Mouse (Mus musculus) kidney, embryonic 14.5 days (tissue): ENCODE data around the gene Palm. TPM values are rescaled to one million over a fixed set of nuclear protein-coding genes. Genes with fewer than 3 reads are reported as not detected.

Experiments
- ATAC-seq: fragments of 200-750 bp; cut with Nextera tagmentation; 2 replicates; pipeline ENCODE4 v1.8.0; 2017; ENCODE audit warnings: moderate number of reproducible peaks, mild to moderate bottlenecking, moderate TSS enrichment, moderate library complexity; ENCODE audit not compliant: low FRiP score, low TSS enrichment
- H3K27ac ChIP-seq: fragments of 300-500 bp; sonication (generic); 2 replicates; pipeline ENCODE4 v1.5.1; 2014; ENCODE audit warnings: low read depth, mild to moderate bottlenecking, low read length, moderate library complexity, mixed read lengths
- H3K27me3 ChIP-seq: fragments of 300-500 bp; sonication (generic); 2 replicates; pipeline ENCODE4 v1.6.1; 2014; ENCODE audit warnings: mild to moderate bottlenecking, low read length; ENCODE audit not compliant: control insufficient read depth, insufficient read depth
- H3K36me3 ChIP-seq: fragments of 300-500 bp; sonication (generic); 2 replicates; pipeline ENCODE4 v1.6.1; 2014; ENCODE audit warnings: low read length, mixed read lengths; ENCODE audit not compliant: control insufficient read depth, insufficient read depth
- H3K4me1 ChIP-seq: fragments of 300-500 bp; sonication (generic); 2 replicates; pipeline ENCODE4 v1.6.1; 2014; ENCODE audit warnings: low read length, mixed read lengths; ENCODE audit not compliant: control insufficient read depth, insufficient read depth
- H3K4me2 ChIP-seq: fragments of 300-500 bp; sonication (generic); replicated peaks from 2 replicates; pipeline ENCODE4 v1.6.1; 2014; ENCODE audit warnings: low read depth, mild to moderate bottlenecking, low read length
- H3K4me3 ChIP-seq: fragments of 300-500 bp; sonication (generic); 2 replicates; pipeline ENCODE4 v1.5.1; 2014; ENCODE audit warnings: mild to moderate bottlenecking, low read length
- H3K9ac ChIP-seq: fragments of 300-500 bp; sonication (generic); 2 replicates; pipeline ENCODE4 v1.6.1; 2014; ENCODE audit warnings: low read depth, mild to moderate bottlenecking, low read length, moderate library complexity
- H3K9me3 ChIP-seq: fragments of 300-500 bp; sonication (generic); 2 replicates; pipeline ENCODE4 v1.6.1; 2016; ENCODE audit warnings: low read length; ENCODE audit not compliant: control insufficient read depth
- WGBS: fragments of 180-500 bp; shearing (Covaris S2); extraction: QIAGEN DNeasy Blood & Tissue Kit; methylation state at CpG from one replicate; pipeline ENCODE4 v1.1.7; 2014; 5-methylcytosine and 5-hydroxymethylcytosine counted together
- polyA plus RNA-seq: library from polyadenylated mRNA; unstranded; fragments of >200 nt; fragmentation: Nextera tagmentation; extraction: Ambion mirVana; gene quantifications from 2 replicates; pipeline ENCODE4 v1.2.1, GENCODE M21; 2014

Palm gene
- polyA plus RNA-seq, 1 experiment from 2014 or later, result 136 TPM

DNA sequence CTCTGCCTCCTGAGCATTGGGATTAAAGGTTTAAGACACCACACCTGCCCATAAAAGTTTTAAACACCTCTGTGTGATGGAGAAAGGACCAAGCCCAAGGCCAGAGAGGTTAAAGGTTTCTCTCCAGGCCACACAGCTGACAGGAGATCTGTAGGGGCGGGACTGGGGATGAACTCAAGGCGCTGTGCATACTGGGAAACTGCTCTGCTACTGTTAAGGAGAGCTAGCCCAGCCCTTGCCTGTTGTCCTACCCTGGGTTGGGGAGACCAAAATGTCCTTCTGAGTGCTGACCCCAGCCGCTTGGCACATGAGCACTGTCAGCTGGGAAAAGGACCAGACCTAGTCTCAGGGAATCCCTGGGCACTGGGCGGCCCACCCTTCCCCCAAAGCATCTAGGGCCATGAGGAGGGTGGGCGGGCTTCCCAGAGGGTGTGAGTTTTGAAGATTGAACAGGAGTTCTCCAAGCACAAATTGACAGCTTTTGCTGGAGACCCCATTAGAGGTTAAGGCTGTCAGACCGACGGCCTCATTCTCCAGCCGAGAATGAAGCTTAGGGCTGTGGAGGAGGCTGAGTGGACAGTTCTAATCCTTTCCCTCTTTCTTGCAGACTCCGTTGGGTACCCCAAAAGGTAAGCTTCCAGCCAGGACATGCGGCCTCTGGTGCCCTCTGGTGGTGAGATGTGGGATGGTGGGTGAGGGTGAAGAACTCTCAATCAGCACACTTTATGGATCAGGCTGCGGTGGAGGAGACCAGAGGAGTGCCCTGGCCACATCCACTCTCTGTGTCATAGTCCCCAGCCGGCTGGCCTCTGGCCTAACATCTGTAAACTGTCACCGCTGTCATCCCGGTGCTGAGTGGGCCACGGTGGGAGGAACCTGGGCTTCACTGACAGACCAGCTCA is 18.6 kb downstream of the Palm start:
- Histone ChIP-seq H3K9me3 (no peaks in the 10 kb centered on the region), H3K4me2 (no peak overlapping the region), H3K36me3 (peaks cover 56% of the 10 kb centered on the region), H3K4me3 (no peak overlapping the region), H3K27me3 (no peaks in the 10 kb centered on the region), H3K9ac (no peak overlapping the region; the same call in 1 of the 2 replicates), H3K27ac (no peak overlapping the region), H3K4me1 (0 out of 2 replicates have a peak, but pooled peaks cover 11% of the 10 kb centered on the region)
- peak; percentile 33 for ATAC-seq
- 21% methylated on average over 15 of the region's 15 CpGs for WGBS

DNA sequence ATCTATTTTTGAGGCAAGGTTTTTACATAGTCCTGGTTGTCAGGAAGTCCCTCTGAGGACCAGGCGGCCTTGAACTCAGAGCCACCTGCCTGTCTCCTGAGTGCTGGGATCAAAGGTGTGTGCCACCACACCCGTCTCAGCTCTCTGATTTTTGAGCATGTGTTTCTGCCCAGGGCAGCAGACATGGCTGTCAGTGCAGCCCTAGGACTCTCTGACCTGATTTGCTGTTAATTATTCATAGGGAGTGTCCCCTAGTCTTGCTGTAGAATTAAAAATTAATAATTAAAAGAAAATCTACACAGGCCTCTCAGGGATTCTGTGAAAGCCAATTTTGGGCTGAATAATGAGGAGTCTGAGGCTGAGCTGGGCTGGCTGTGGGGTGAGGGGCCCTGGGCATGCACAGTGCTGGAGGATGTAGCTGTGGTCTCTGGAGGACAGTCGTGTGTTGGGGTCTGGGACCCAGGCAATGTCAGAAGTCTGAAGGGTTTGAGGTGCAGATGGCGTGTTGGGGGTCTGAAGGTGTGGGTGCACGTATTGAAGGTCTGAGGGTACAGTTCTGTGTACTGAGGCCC is 21.0 kb downstream of the Palm start:
- 75% methylated on average over 5 of the region's 5 CpGs for WGBS
- ATAC-seq, result peak; percentile 50; the same call in 1 of the 2 replicates
- H3K9me3 ChIP-seq, result no peaks in the 10 kb centered on the region
- no peak overlapping the region for H3K9ac ChIP-seq
- peak overlapping the region; percentile 60; the same call in 1 of the 2 replicates for H3K27ac ChIP-seq
- H3K36me3 ChIP-seq, result peaks cover 50% of the 10 kb centered on the region
- H3K27me3 ChIP-seq, result no peaks in the 10 kb centered on the region
- H3K4me3 ChIP-seq, result no peak overlapping the region
- H3K4me2 ChIP-seq, result no peak overlapping the region
- H3K4me1 ChIP-seq, result 0 out of 2 replicates have a peak, but pooled peaks cover 11% of the 10 kb centered on the region

DNA sequence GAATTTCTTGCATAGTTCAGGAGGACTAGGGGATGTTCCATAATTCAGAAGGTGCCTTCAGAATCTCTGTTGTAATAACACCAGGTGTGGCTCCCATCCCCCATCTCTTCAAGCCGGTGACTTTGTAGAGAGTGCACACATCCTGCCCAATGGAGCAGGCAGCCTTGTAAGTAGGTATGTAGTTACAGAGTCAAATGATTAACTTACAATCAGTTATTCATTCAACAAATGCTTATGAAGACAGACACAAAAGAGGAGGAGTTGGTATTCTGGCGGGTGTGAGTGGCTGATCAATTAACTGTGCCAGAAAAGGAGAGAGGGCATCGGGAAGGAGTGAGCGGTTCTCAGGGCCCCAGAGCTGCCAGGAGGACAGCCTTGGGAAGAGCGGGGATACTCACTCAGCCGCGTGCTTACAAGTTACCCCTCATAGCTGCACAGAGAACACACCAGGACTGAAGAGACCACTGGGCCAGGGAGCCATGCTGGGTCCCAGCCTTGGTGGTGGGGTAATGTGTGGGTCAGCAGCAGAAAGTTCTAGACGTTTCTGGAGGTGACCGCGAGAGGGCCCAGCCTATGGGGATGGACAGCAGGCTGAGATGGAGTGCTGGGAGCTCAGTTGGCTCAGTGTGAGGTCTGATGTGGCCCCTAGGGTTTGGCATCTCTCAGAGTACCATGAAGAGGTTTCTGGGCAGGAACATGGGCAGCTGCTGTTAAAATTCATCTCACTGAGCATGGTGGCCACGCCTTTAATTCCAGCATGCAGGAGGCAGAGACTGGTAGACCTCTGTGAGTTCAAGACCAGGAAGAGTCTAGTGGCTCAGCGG is 22.5 kb downstream of the Palm start:
- peak; percentile 34; the same call in 1 of the 2 replicates for ATAC-seq
- Histone ChIP-seq H3K4me3 (no peak overlapping the region), H3K9me3 (no peaks in the 10 kb centered on the region), H3K9ac (no peak overlapping the region), H3K36me3 (peaks cover 49% of the 10 kb centered on the region), H3K4me2 (peak overlapping the region; percentile 3; the same call in 1 of the 2 replicates), H3K27me3 (no peaks in the 10 kb centered on the region), H3K4me1 (peaks cover 18% of the 10 kb centered on the region), H3K27ac (peak overlapping the region; percentile 75; the same call in 1 of the 2 replicates)
- WGBS, result 82% methylated on average over 12 of the region's 12 CpGs

DNA sequence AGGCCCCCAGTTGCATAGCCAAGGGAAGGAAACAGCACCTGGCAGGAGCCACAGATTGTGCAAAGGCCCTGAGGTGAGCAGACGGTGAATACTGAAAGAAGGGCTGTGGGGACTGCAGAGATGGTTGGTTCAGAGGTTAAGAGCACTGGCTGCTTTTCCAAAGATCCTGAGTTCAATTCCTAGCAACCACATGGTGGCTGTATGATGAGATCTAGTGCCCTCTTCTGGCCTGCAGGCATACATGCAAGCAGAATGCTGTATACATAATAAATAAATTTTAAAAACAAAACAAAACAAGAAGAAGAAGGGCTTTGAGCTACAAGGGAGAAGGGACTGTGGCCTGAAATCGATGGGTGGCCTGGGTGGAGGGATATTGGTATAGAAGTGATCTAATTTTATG is 23.7 kb downstream of the Palm start:
- no peak for ATAC-seq
- Histone ChIP-seq H3K9me3 (no peaks in the 10 kb centered on the region), H3K27me3 (no peaks in the 10 kb centered on the region), H3K36me3 (peaks cover 43% of the 10 kb centered on the region), H3K4me2 (no peak overlapping the region), H3K9ac (no peak overlapping the region), H3K4me3 (no peak overlapping the region), H3K27ac (no peak overlapping the region), H3K4me1 (peaks cover 24% of the 10 kb centered on the region)
- WGBS, result 89% methylated on average over 2 of the region's 2 CpGs

DNA sequence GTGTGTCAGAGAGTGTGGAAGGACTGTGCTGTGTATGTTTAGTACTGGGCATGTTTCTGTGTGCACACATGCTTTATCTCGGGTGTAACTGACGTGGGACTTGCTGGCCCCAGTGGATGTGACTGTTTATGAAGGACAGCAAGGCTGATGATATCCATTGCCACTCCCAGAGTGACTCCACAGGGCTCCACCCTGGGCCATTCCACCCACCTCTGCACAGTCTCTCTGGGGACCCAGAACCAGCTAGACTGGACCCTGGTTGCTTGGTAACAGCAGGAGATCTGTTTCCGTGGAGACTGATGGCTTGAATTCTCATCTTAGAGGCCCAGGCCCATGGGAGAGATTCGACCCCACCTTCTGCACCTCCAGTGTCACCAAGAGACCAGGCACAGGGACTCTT is 24.9 kb downstream of the Palm start:
- H3K4me1 ChIP-seq, result peaks cover 31% of the 10 kb centered on the region
- H3K27me3 ChIP-seq, result no peaks in the 10 kb centered on the region
- WGBS, result 75% methylated on average over 4 of the region's 4 CpGs
- H3K27ac ChIP-seq, result no peak overlapping the region
- no peak for ATAC-seq
- H3K36me3 ChIP-seq, result peaks cover 39% of the 10 kb centered on the region
- H3K4me2 ChIP-seq, result no peak overlapping the region
- no peak overlapping the region for H3K9ac ChIP-seq
- H3K4me3 ChIP-seq, result no peak overlapping the region
- H3K9me3 ChIP-seq, result no peaks in the 10 kb centered on the region

DNA sequence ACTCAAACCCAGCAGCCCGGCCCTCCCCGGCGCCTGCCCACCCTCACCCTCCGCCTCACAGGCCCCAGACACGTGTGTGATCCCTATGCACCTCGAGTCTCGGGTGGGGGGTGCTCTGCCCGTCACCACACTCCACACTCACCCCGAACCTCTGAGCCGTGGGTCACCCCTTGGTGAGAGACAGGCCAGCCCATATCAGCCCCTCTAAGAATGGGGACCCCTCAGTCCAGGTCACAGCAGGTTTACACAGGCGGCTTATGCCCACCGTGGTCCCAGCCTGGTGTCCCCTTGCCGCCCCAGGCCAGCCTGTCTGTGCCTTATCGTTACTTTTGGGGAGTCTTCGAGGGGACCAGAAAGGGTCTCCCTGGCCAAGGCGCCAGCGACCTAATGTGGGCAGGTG is 26.2 kb downstream of the Palm start:
- no peak overlapping the region for H3K27ac ChIP-seq
- H3K9ac ChIP-seq, result no peak overlapping the region
- no peak overlapping the region for H3K4me3 ChIP-seq
- no peaks in the 10 kb centered on the region for H3K27me3 ChIP-seq
- no peak overlapping the region for H3K4me2 ChIP-seq
- H3K36me3 ChIP-seq, result peaks cover 39% of the 10 kb centered on the region
- peaks cover 35% of the 10 kb centered on the region for H3K4me1 ChIP-seq
- H3K9me3 ChIP-seq, result no peaks in the 10 kb centered on the region
- ATAC-seq, result no peak
- 96% methylated on average over 17 of the region's 17 CpGs for WGBS

DNA sequence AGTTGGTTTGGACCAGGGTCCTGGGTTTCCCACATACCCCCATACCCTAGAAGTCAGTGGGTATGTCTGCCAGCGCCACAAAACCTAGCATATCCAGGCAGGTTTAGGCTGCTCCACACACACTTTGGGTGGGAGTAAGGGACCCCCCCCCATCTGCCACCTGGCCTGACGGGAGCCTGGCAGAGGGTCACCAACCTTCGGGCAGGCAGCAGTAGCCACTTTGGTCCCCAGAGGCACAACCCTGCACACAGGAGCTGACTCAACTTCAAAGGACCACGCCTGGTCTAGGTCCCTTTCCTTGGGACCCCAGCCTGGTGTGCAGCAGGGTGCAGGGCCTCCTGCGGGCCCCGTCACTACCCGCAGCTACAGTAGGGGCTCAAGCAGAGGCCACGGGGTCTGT is 26.9 kb downstream of the Palm start:
- H3K4me3 ChIP-seq, result no peak overlapping the region
- WGBS, result 79% methylated on average over 8 of the region's 8 CpGs
- peaks cover 34% of the 10 kb centered on the region for H3K36me3 ChIP-seq
- peak overlapping the region; percentile 55; the same call in 1 of the 2 replicates for H3K27ac ChIP-seq
- H3K27me3 ChIP-seq, result no peaks in the 10 kb centered on the region
- H3K4me2 ChIP-seq, result no peak overlapping the region
- ATAC-seq, result no peak
- H3K4me1 ChIP-seq, result peaks cover 31% of the 10 kb centered on the region
- no peak overlapping the region for H3K9ac ChIP-seq
- H3K9me3 ChIP-seq, result no peaks in the 10 kb centered on the region

DNA sequence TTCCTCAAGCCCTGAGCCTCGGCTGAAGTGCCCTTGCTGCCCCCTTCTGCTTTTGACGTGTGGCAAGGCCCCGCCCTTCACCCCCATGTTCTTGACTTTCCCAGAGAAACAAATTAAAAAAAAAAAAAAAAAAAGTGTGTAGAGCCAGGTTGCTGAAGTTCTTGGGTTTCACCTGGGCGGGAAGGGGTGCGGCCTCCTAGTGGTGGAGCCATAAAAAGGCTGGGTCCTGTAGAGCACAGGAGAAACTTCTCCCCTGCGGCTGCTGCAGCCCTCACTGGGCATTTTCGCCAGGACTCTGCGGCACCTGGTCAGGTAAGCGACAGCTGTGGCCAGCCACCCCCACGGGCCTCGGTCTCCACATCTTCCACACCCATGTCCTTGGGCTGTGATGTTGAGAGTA is 27.4 kb downstream of the Palm start, which contains the start of gene Misp:
Gene Misp, plus strand, starts transcription at position 208 of the 400 bp plus-strand sequence.
- H3K27ac ChIP-seq, result peak within 1 kb of the TSS; percentile 63; the same call in 1 of the 2 replicates
- H3K9ac ChIP-seq, result no peak within 1 kb of the TSS

More for the DNA sequence above, 27.4 kb downstream of the Palm start, which contains the start of gene Misp:
- no peak for ATAC-seq
- H3K36me3 ChIP-seq, result peaks cover 29% of the 10 kb centered on the region
- no peak within 1 kb of the TSS for H3K4me3 ChIP-seq
- 54% methylated on average over 11 of the region's 11 CpGs for WGBS
- no peaks in the 10 kb centered on the region for H3K27me3 ChIP-seq
- no peaks in the 10 kb centered on the region for H3K9me3 ChIP-seq
- H3K4me2 ChIP-seq, result no peak within 1 kb of the TSS
- H3K4me1 ChIP-seq, result peaks cover 29% of the 10 kb centered on the region
